Comparison of ENCODE assay signal across 9 mouse cellular contexts in the genomic region with DNA sequence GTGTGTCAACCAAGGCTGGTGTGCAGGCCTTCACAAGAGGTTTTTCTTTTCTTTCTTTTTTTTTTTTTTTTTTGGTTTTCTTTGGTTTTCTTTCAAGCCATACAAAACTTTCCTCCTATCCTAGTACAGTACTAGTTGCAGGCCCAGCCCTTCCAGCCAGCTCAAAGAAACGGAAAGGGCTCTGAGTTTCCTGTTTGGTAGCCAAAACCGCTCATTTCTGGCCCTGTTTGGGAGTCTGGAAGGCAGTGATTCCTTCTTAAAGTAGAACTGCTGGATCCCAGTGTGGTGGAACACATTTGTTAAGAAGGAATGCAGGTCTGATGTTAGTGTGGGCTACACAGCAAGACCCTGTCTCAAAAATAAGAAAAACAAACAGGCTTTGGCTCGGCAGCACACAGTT. TPM values are rescaled to one million over a fixed set of nuclear protein-coding genes. Genes with fewer than 3 reads are reported as not detected.
DNase-seq lines count a peak whose midpoint lies in the region; ATAC-seq and TF ChIP-seq lines count a peak whose summit lies in the region.
"Had no signal": no experiment of that assay in that cellular context is flagged by ENCODE, and none has a peak within 500 bp of the region (broad histone marks: within the 10 kb centered on the region; RNA-seq: fewer than 3 reads in every experiment).

No protein-coding gene starts in this region.

- H3K9ac ChIP-seq in midbrain, postnatal 0 days (replicated peaks; ENCODE audit: low read length, poor library complexity, severe bottlenecking): no peak overlapping the region
- no peak overlapping the region for H3K9ac ChIP-seq in midbrain, embryonic 16.5 days (ENCODE audit: low read depth, low read length)
- no peak overlapping the region for H3K9ac ChIP-seq in stomach, embryonic 16.5 days (ENCODE audit: low read length)

- TF ChIP-seq CTCF in midbrain, postnatal 0 days (IDR thresholded peaks at IDR 0.05): no peak

- intact Hi-C loops in heart, postnatal 25 days (cut with DNase I): no loop called here
- intact Hi-C loops in heart, postnatal 14 days (cut with DNase I): no loop called here

- no peak overlapping the region for H3K4me2 ChIP-seq in midbrain, postnatal 0 days (ENCODE audit: low read depth, low read length, poor library complexity, severe bottlenecking)
- H3K4me2 ChIP-seq in midbrain, embryonic 16.5 days (ENCODE audit: low read length): no peak overlapping the region
- no peak overlapping the region for H3K4me2 ChIP-seq in stomach, embryonic 16.5 days (ENCODE audit: low read depth, low read length)

- H3K4me3 ChIP-seq in midbrain, postnatal 0 days (ENCODE audit: low read depth, low read length): no peak overlapping the region
- no peak overlapping the region for H3K4me3 ChIP-seq in midbrain, embryonic 16.5 days (ENCODE audit: low read depth, low read length)
- H3K4me3 ChIP-seq in stomach, embryonic 16.5 days (replicated peaks; ENCODE audit: low read length): no peak overlapping the region

- no peak for ATAC-seq in midbrain, postnatal 0 days (ENCODE audit: low FRiP score)
- ATAC-seq in midbrain, embryonic 16.5 days: no peak
- no peak for ATAC-seq in stomach, embryonic 16.5 days (ENCODE audit: insufficient read depth, low FRiP score)

- no peaks in the 10 kb centered on the region for H3K9me3 ChIP-seq in midbrain, postnatal 0 days (ENCODE audit: low read length)
- H3K9me3 ChIP-seq in midbrain, embryonic 16.5 days (replicated peaks; ENCODE audit: control insufficient read depth, low read length, poor library complexity, severe bottlenecking): no peaks in the 10 kb centered on the region
- no peaks in the 10 kb centered on the region for H3K9me3 ChIP-seq in stomach, embryonic 16.5 days (replicated peaks; ENCODE audit: control insufficient read depth, low read length)

- 0 out of 2 replicates have a peak overlapping the region, but pooled peaks have one; percentile 18 for H3K27ac ChIP-seq in midbrain, postnatal 0 days (ENCODE audit: low read depth, low read length)
- H3K27ac ChIP-seq in midbrain, embryonic 16.5 days (ENCODE audit: low read length): no peak overlapping the region
- peak overlapping the region; percentile 40 for H3K27ac ChIP-seq in stomach, embryonic 16.5 days (ENCODE audit: low read length)
- H3K27ac ChIP-seq: macrophage had no signal

- DNase-seq in heart, adult 11 months: peak; percentile 97
- no peak for DNase-seq in heart, postnatal 25 days (ENCODE audit: low spot score)
- no peak for DNase-seq in midbrain, postnatal 0 days (ENCODE audit: low spot score)
- peak; percentile 32 to 60 for DNase-seq in heart, postnatal 14 days
- no peak for DNase-seq in embryo, embryonic 10 days (ENCODE audit: low spot score)
- no peak for DNase-seq in ovary, postnatal 36 days (ENCODE audit: low spot score)

- no peaks in the 10 kb centered on the region for H3K27me3 ChIP-seq in midbrain, postnatal 0 days (ENCODE audit: insufficient read depth, low read length)
- H3K27me3 ChIP-seq in midbrain, embryonic 16.5 days (ENCODE audit: control insufficient read depth, insufficient read depth, low read depth, low read length): no peaks in the 10 kb centered on the region
- no peaks in the 10 kb centered on the region for H3K27me3 ChIP-seq in stomach, embryonic 16.5 days (ENCODE audit: control insufficient read depth, insufficient read depth, low read length)

- WGBS in midbrain, postnatal 0 days: 66% methylated on average over 3 of the region's 3 CpGs
- WGBS in midbrain, embryonic 16.5 days: 74% methylated on average over 3 of the region's 3 CpGs
- WGBS in stomach, embryonic 16.5 days: 60% methylated on average over 3 of the region's 3 CpGs

- H3K36me3 ChIP-seq in midbrain, postnatal 0 days (ENCODE audit: insufficient read depth, low read length): no peaks in the 10 kb centered on the region
- no peaks in the 10 kb centered on the region for H3K36me3 ChIP-seq in midbrain, embryonic 16.5 days (ENCODE audit: control insufficient read depth, insufficient read depth, low read length)
- H3K36me3 ChIP-seq in stomach, embryonic 16.5 days (ENCODE audit: control insufficient read depth, insufficient read depth, low read length): no peaks in the 10 kb centered on the region

- H3K4me1 ChIP-seq in midbrain, postnatal 0 days (ENCODE audit: insufficient read depth, low read length): no peaks in the 10 kb centered on the region
- peaks cover 5% of the 10 kb centered on the region for H3K4me1 ChIP-seq in midbrain, embryonic 16.5 days (ENCODE audit: control insufficient read depth, insufficient read depth, low read length)
- peaks cover 32% of the 10 kb centered on the region; the same call in 1 of the 2 replicates for H3K4me1 ChIP-seq in stomach, embryonic 16.5 days (ENCODE audit: control insufficient read depth, insufficient read depth, low read length)

RNA-seq across cellular contexts. Expression of a gene that starts 43.0 kb away (rescaled TPM):
- 10 to 100 TPM; 16.2 to 35.4 TPM for total RNA-seq in heart, postnatal 25 days (2021)
- total RNA-seq in midbrain, postnatal 0 days (2014; rRNA removed): 5.8 and 6.1 TPM in 2 replicates
- 4.2 and 4.3 TPM in 2 replicates for polyA plus RNA-seq in midbrain, postnatal 0 days (2015; fragmentation: Nextera tagmentation; extraction: Ambion mirVana)
- polyA plus RNA-seq in midbrain, embryonic 16.5 days (2015; fragmentation: Nextera tagmentation; extraction: Ambion mirVana): 5.7 and 6.5 TPM in 2 replicates
- total RNA-seq in heart, postnatal 14 days (2021): 10 to 100 TPM; 24.7 to 24.8 TPM
- 7.7 and 8.1 TPM in 2 replicates for polyA plus RNA-seq in stomach, embryonic 16.5 days (2015; fragmentation: Nextera tagmentation; extraction: Ambion mirVana)

Comparison
In these comparisons a context has a peak if more than half of its experiments do, and no peak if none do; other contexts are left out.
1. DNase-seq: peak in heart, adult 11 months (single experiment) and heart, postnatal 14 days (2 of 2); none in heart, postnatal 25 days (single experiment), midbrain, postnatal 0 days (single experiment), embryo, embryonic 10 days (single experiment) and ovary, postnatal 36 days (single experiment).